Mouse (Mus musculus): ENCODE measurements at regions not wholly inside any gene's neighbourhood (a gene's known extent, or its start where the extent isn't known, plus 50 kb on each side); places are given as distances from the start of the nearest gene placed in this dataset.
A peak's percentile ranks its signal among the peaks of the same experiment; 100 is the strongest.
"Not testable (repeated sequence)": the region's sequence is repeated elsewhere in the genome, so short reads cannot be mapped to it uniquely, and the experiment has no call there.

GRCm38 (mm10) chr9:90618154-90618553 lies 347.6 kb upstream of the Tbc1d2b start:
- no peak for ATAC-seq

GRCm38 (mm10) chr9:90597894-90598293 lies 327.3 kb upstream of the Tbc1d2b start:
- ATAC-seq, result no peak

DNA sequence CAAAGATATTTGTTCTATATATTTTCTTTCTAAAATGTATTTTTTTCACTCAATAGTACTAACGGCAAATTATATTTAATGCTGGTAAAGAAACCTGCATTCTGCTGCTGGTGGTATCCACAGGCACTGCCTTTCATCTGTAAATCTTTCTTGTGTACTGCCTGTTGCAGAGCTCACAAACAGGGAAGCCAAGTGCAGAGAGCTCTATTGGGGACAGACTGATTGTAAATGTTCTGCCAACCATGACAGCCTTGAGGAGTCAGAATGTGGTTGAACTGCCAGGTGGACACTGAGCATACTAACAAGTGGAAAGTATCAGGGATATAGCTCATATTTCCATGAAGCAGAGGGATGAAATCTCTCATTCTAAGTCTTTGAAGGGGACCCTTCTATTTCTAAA lies 286.1 kb upstream of the Tbc1d2b start:
- no peak for ATAC-seq

- ATAC-seq, result no peak
Observed at GRCm38 (mm10) chr9:90556216-90556615, 285.6 kb upstream of the Tbc1d2b start.

GRCm38 (mm10) chr9:90547931-90548330 lies 277.3 kb upstream of the Tbc1d2b start:
- no peak for ATAC-seq

DNA sequence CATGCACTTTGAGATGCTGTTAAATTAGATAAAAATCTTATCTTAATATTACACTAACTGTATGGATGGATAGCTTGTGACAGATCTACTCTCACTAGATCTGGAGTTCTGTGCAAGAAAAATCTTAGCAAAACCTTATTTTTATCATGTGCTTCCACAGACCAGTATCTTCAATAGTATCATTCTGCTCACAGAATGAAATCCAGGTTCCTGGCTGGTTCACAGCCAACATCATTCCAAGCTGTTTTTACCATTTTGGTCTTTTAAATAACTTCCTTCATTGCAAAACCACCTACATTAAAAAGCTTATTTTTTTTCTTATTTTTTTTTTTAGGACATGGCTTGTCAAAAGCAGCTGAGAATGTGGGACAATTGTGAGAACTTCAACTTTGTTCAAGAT lies 276.1 kb upstream of the Tbc1d2b start:
- ATAC-seq, result no peak

DNA sequence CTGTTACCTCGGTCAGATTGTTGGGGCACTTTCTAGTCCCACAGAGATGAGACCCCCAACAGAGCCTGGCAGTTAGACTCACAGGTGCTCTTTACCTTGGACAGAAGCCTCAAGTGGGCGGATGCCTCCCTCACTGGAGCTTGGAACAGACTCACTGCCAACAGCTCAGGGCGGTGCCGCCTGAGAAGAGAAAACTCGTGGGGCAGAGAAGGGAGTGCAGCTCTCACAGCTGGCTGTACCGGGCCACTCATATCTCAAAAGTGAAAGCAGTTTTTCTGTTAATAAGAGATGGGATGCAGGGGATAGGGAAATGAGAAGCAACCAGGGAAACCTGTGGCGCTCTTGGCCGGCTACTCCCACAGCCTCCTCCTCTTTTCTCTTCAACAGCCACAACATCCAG lies 267.1 kb upstream of the Tbc1d2b start:
- not testable (repeated sequence) for ATAC-seq

DNA sequence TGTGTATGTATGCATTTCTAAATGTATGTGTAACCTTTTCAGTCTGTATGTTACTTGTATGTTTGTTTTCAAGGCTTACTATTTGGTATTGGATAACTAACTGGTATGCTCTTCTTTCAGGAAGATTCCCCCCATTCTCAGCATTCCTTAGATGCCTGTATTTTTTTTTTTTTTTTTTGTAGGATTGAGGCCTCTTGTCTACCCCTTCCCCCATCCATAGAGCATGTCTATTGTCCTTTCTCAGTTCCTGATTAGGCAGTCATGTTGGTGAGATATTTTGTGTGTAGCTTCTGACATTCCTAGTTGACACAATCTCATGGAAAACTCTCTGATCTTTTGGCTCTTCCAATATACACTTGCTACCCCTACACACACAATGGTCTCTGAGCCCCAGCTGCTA lies 262.8 kb upstream of the Tbc1d2b start:
- no peak for ATAC-seq

- ATAC-seq, result no peak
Observed at GRCm38 (mm10) chr9:90521186-90521585, 250.6 kb upstream of the Tbc1d2b start.

- ATAC-seq, result no peak
Observed at GRCm38 (mm10) chr9:90494888-90495287, 224.3 kb upstream of the Tbc1d2b start.

DNA sequence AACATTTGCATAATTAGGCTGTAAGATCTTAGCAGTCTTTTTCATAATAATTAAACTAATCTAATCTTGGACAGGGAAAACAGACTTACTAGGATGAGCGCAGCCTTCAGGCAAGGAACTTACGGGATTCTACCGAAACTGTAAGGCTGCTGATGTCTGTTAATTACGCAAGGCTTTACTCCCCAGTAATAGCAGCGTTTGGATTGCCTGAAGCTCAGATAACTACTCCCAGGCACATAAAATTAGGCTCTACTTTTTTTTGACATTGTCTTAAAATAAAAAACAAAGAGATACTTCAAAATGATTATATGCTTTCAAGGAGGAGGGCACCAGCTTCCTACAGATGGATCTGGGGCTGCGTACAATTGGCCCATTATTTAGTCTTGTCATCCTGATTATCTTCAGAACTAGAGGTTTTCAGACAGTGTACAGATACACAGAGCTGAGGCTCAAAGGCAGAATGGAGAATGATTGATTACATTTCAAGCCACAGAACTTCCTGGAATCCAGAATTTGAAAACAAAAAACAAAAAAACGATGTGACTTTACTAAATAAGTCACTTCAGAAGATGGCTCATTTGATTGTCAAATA lies 220.1 kb upstream of the Tbc1d2b start:
- no peak for ATAC-seq

- no peak for ATAC-seq
Observed at GRCm38 (mm10) chr9:90450579-90450978, 180.0 kb upstream of the Tbc1d2b start.

DNA sequence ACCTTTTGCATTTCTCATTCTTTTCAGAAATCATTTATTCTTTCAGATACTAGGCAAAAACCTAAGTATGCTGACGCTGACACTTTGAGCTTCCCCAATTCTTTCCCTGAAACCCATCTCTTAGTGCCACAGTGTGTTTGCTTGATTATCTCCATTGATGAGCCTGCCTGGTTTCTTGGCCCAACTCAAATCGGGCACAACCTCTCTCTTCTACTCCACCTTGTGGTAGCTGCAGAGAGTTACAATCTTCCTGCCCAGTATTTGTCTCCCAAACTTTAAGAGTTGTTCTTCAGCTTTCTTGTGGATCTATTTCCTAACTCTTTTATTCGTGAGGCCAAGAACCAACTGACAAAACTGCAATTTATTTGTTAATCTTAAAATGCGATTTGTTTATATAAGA lies 176.4 kb upstream of the Tbc1d2b start:
- ATAC-seq, result peak; percentile 51

GRCm38 (mm10) chr9:90434902-90435301 lies 164.3 kb upstream of the Tbc1d2b start:
- no peak for ATAC-seq

DNA sequence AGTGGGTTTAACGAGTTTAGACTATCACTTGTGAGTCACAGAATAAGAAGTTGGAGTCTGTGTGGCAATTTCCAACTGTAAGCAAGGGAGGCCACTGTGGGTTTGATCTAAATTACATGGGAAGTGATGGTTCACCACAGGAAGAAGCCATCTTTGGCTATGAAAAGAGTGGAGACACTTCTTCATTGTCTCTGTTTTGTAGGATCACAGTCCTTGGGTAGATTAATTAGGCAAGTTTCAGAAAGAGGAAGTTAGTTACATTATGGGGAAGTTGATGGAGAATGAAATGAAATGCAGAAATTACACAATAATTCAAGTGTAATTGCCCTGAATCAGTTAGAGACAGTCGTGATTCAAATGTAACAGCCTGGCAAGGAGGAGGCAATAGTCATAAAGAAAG lies 160.3 kb upstream of the Tbc1d2b start:
- no peak for ATAC-seq

- ATAC-seq, result no peak
Observed at GRCm38 (mm10) chr9:90421662-90422061, 151.1 kb upstream of the Tbc1d2b start.

- no peak for ATAC-seq
Observed at GRCm38 (mm10) chr9:90419762-90420541, 149.3 kb upstream of the Tbc1d2b start.

GRCm38 (mm10) chr9:90408789-90409188 lies 138.2 kb upstream of the Tbc1d2b start:
- peak; percentile 70 for ATAC-seq

DNA sequence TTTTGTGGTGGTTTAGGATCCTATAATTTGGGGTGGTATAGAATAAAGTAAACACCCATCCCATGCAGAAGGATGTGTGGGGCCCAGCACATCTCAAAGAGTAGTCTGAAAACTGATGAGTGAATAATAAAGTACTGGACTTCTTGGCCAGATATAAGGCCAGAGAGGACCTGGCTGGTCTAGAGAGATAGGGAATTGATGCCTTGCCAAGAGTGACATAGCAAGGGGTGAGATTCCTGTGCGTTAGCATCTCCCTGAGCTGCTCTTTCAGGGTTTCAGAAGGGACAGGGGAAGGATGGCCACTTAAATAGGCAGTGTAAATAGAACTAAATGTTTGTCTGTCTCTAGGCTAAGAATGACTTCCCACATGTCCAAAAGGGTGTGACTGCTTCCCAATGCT lies 137.0 kb upstream of the Tbc1d2b start:
- ATAC-seq, result no peak

DNA sequence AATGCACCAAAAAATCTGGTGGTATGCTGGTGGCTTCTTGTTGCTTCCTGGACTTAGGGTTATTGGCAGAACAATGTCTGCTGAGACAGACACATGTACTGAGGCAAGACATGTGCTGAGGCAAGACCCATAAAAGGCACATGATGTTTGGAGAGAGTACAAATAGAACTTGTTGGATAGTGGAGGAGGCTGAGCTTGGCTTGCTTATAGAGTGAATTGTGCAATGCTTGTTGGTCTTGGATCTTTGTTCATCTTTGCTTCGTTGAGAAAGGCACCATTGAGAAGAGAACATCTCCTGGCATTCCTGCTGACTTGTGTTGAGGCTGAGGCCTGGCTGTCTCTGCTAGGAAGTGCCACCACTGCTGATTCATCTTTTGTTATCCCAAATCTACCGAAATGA lies 117.8 kb upstream of the Tbc1d2b start:
- no peak for ATAC-seq

- no peak for ATAC-seq
Observed at GRCm38 (mm10) chr9:90385047-90385446, 114.4 kb upstream of the Tbc1d2b start.

DNA sequence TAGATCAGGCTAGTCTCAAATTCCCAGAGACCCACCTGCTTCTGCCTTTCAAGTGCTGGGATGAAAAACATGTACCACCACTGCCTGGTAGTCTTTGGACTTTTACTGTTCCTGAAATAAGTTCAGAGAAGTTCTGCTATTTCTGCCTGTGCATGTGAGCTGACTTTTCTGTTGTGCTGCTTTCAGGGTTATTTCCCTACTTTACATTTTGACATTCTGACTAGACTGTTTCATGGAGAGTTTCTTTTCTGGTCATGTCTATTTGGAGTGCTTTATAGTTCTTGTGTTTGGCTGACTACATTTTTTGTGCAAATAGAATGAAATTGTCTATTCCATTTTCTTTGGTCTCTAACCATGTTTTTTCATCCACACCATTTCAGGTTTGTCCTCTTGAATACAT lies 109.5 kb upstream of the Tbc1d2b start:
- no peak for ATAC-seq

- no peak for ATAC-seq
Observed at GRCm38 (mm10) chr9:90369568-90369967, 99.0 kb upstream of the Tbc1d2b start.

- ATAC-seq, result no peak
Observed at GRCm38 (mm10) chr9:90367745-90368144, 97.1 kb upstream of the Tbc1d2b start.

GRCm38 (mm10) chr9:90326531-90326930 lies 55.9 kb upstream of the Tbc1d2b start:
- no peak for ATAC-seq
